Mouse (Mus musculus): ENCODE measurements around the gene Dync1h1.

- TF ChIP-seq EP300 (IDR thresholded peaks at IDR 0.05; ENCODE audit: insufficient read depth, low read depth, low read length): no peak
- no peak for TF ChIP-seq CTCF (IDR thresholded peaks at IDR 0.05)
Measured at GRCm38 (mm10) chr12:110637507-110638114, 36.4 kb downstream of the Dync1h1 start.
